Mouse (Mus musculus): ENCODE results near the gene Bin2. TPM values are rescaled to one million over a fixed set of nuclear protein-coding genes. Genes with fewer than 3 reads are reported as not detected.

The Bin2 gene
- polyA plus RNA-seq, 1 experiment, result 101 TPM

GRCm38 (mm10) chr15:100698078-100698477 is 28.7 kb upstream of the Bin2 start:
- Histone ChIP-seq H3K36me3 (ENCODE audit: control insufficient read depth, insufficient read depth, low read length) (peaks cover 5% of the 10 kb centered on the region), H3K4me3 (ENCODE audit: extremely low read depth, insufficient read depth, insufficient read length) (no peak overlapping the region), H3K27ac (ENCODE audit: insufficient read depth, low read length) (no peak overlapping the region), H3K4me1 (ENCODE audit: control insufficient read depth, insufficient read depth, insufficient read length) (peaks cover 8% of the 10 kb centered on the region; the same call in 1 of the 2 replicates), H3K27me3 (ENCODE audit: control insufficient read depth, insufficient read depth, low read length) (no peaks in the 10 kb centered on the region)
- no peak for DNase-seq (ENCODE audit: low read depth in 1 of 2, low spot score in 2 of 2)
- TF ChIP-seq POLR2A (IDR thresholded peaks at IDR 0.05; ENCODE audit: low read depth, low read length) (no peak), CTCF (IDR thresholded peaks at IDR 0.05; ENCODE audit: extremely low read depth, insufficient read depth, insufficient read length, insufficient replicate concordance) (no peak)
- 91% methylated on average over 10 of the region's 10 CpGs for WGBS

- 93% methylated on average over 9 of the region's 9 CpGs for WGBS
- peaks cover 6% of the 10 kb centered on the region for H3K36me3 ChIP-seq (ENCODE audit: control insufficient read depth, insufficient read depth, low read length)
- no peak overlapping the region for H3K27ac ChIP-seq (ENCODE audit: insufficient read depth, low read length)
- H3K27me3 ChIP-seq (ENCODE audit: control insufficient read depth, insufficient read depth, low read length), result no peaks in the 10 kb centered on the region
- no peak overlapping the region for H3K4me3 ChIP-seq (ENCODE audit: extremely low read depth, insufficient read depth, insufficient read length)
- H3K4me1 ChIP-seq (ENCODE audit: control insufficient read depth, insufficient read depth, insufficient read length), result no peaks in the 10 kb centered on the region
- TF ChIP-seq CTCF (IDR thresholded peaks at IDR 0.05; ENCODE audit: extremely low read depth, insufficient read depth, insufficient read length, insufficient replicate concordance) (no peak), POLR2A (IDR thresholded peaks at IDR 0.05; ENCODE audit: low read depth, low read length) (no peak)
- no peak for DNase-seq (ENCODE audit: low read depth in 1 of 2, low spot score in 2 of 2)
Measured at GRCm38 (mm10) chr15:100694406-100694805, 25.1 kb upstream of the Bin2 start.

- H3K36me3 ChIP-seq (ENCODE audit: control insufficient read depth, insufficient read depth, low read length), result peaks cover 6% of the 10 kb centered on the region
- no peak overlapping the region for H3K4me3 ChIP-seq (ENCODE audit: extremely low read depth, insufficient read depth, insufficient read length)
- 86% methylated on average over 3 of the region's 3 CpGs for WGBS
- peaks cover 11% of the 10 kb centered on the region; the same call in 1 of the 2 replicates for H3K4me1 ChIP-seq (ENCODE audit: control insufficient read depth, insufficient read depth, insufficient read length)
- no peak for DNase-seq (ENCODE audit: low read depth in 1 of 2, low spot score in 2 of 2)
- H3K27me3 ChIP-seq (ENCODE audit: control insufficient read depth, insufficient read depth, low read length), result no peaks in the 10 kb centered on the region
- no peak for TF ChIP-seq POLR2A (IDR thresholded peaks at IDR 0.05; ENCODE audit: low read depth, low read length)
- no peak for TF ChIP-seq CTCF (IDR thresholded peaks at IDR 0.05; ENCODE audit: extremely low read depth, insufficient read depth, insufficient read length, insufficient replicate concordance)
- no peak overlapping the region for H3K27ac ChIP-seq (ENCODE audit: insufficient read depth, low read length)
Measured at GRCm38 (mm10) chr15:100691990-100692389, 22.6 kb upstream of the Bin2 start.

GRCm38 (mm10) chr15:100687430-100687971 is 18.1 kb upstream of the Bin2 start, which contains the start of gene Cela1:
TSS of gene Cela1 (minus strand) at chr15:100687921.
- H3K4me1 ChIP-seq (ENCODE audit: control insufficient read depth, insufficient read depth, insufficient read length), result peaks cover 12% of the 10 kb centered on the region; the same call in 1 of the 2 replicates

GRCm38 (mm10) chr15:100686989-100687388 is 17.6 kb upstream of the Bin2 start:
- no peak overlapping the region for H3K4me3 ChIP-seq (ENCODE audit: extremely low read depth, insufficient read depth, insufficient read length)

More at GRCm38 (mm10) chr15:100687430-100687971, 18.1 kb upstream of the Bin2 start, which contains the start of gene Cela1:
- DNase-seq (ENCODE audit: low read depth in 1 of 2, low spot score in 2 of 2), result no peak
- 0 out of 2 replicates have a peak, but pooled peaks cover 1% of the 10 kb centered on the region for H3K36me3 ChIP-seq (ENCODE audit: control insufficient read depth, insufficient read depth, low read length)
- no peaks in the 10 kb centered on the region for H3K27me3 ChIP-seq (ENCODE audit: control insufficient read depth, insufficient read depth, low read length)
- TF ChIP-seq POLR2A (IDR thresholded peaks at IDR 0.05; ENCODE audit: low read depth, low read length) (no peak), CTCF (IDR thresholded peaks at IDR 0.05; ENCODE audit: extremely low read depth, insufficient read depth, insufficient read length, insufficient replicate concordance) (no peak)
- WGBS, result 45% methylated on average over 8 of the region's 8 CpGs
- no peak within 1 kb of the TSS for H3K4me3 ChIP-seq (ENCODE audit: extremely low read depth, insufficient read depth, insufficient read length)
- H3K27ac ChIP-seq (ENCODE audit: insufficient read depth, low read length), result peak within 1 kb of the TSS; percentile 43; the same call in 1 of the 2 replicates

GRCm38 (mm10) chr15:100686434-100686833 is 17.1 kb upstream of the Bin2 start:
- Histone ChIP-seq H3K36me3 (ENCODE audit: control insufficient read depth, insufficient read depth, low read length) (0 out of 2 replicates have a peak, but pooled peaks cover under 1% of the 10 kb centered on the region), H3K27me3 (ENCODE audit: control insufficient read depth, insufficient read depth, low read length) (no peaks in the 10 kb centered on the region), H3K4me1 (ENCODE audit: control insufficient read depth, insufficient read depth, insufficient read length) (peaks cover 12% of the 10 kb centered on the region; the same call in 1 of the 2 replicates), H3K27ac (ENCODE audit: insufficient read depth, low read length) (no peak overlapping the region; the same call in 1 of the 2 replicates), H3K4me3 (ENCODE audit: extremely low read depth, insufficient read depth, insufficient read length) (peak overlapping the region; percentile 2; the same call in 1 of the 2 replicates)
- 81% methylated on average over 6 of the region's 6 CpGs for WGBS
- no peak for DNase-seq (ENCODE audit: low read depth in 1 of 2, low spot score in 2 of 2)
- TF ChIP-seq POLR2A (IDR thresholded peaks at IDR 0.05; ENCODE audit: low read depth, low read length) (no peak), CTCF (IDR thresholded peaks at IDR 0.05; ENCODE audit: extremely low read depth, insufficient read depth, insufficient read length, insufficient replicate concordance) (no peak)

More at GRCm38 (mm10) chr15:100686989-100687388, 17.6 kb upstream of the Bin2 start:
- Histone ChIP-seq H3K4me1 (ENCODE audit: control insufficient read depth, insufficient read depth, insufficient read length) (peaks cover 12% of the 10 kb centered on the region; the same call in 1 of the 2 replicates), H3K27ac (ENCODE audit: insufficient read depth, low read length) (no peak overlapping the region), H3K36me3 (ENCODE audit: control insufficient read depth, insufficient read depth, low read length) (0 out of 2 replicates have a peak, but pooled peaks cover 1% of the 10 kb centered on the region), H3K27me3 (ENCODE audit: control insufficient read depth, insufficient read depth, low read length) (no peaks in the 10 kb centered on the region)
- TF ChIP-seq CTCF (IDR thresholded peaks at IDR 0.05; ENCODE audit: extremely low read depth, insufficient read depth, insufficient read length, insufficient replicate concordance) (no peak), POLR2A (IDR thresholded peaks at IDR 0.05; ENCODE audit: low read depth, low read length) (no peak)
- peak in 1 of 2 experiments; percentile 37 for DNase-seq (ENCODE audit: low read depth in 1 of 2, low spot score in 2 of 2)
- WGBS, result 5% methylated on average over 12 of the region's 12 CpGs

- DNase-seq (ENCODE audit: low read depth in 1 of 2, low spot score in 2 of 2), result no peak
- no peak for TF ChIP-seq POLR2A (IDR thresholded peaks at IDR 0.05; ENCODE audit: low read depth, low read length)
- TF ChIP-seq CTCF (IDR thresholded peaks at IDR 0.05; ENCODE audit: extremely low read depth, insufficient read depth, insufficient read length, insufficient replicate concordance), result no peak
- Histone ChIP-seq H3K4me3 (ENCODE audit: extremely low read depth, insufficient read depth, insufficient read length) (no peak overlapping the region), H3K4me1 (ENCODE audit: control insufficient read depth, insufficient read depth, insufficient read length) (peaks cover 12% of the 10 kb centered on the region; the same call in 1 of the 2 replicates), H3K27ac (ENCODE audit: insufficient read depth, low read length) (no peak overlapping the region), H3K36me3 (ENCODE audit: control insufficient read depth, insufficient read depth, low read length) (no peaks in the 10 kb centered on the region), H3K27me3 (ENCODE audit: control insufficient read depth, insufficient read depth, low read length) (no peaks in the 10 kb centered on the region)
- 91% methylated on average over 8 of the region's 8 CpGs for WGBS
Measured at GRCm38 (mm10) chr15:100685849-100686248, 16.5 kb upstream of the Bin2 start.
